Mouse (Mus musculus): ENCODE data around the gene Epha4.

Epha4 gene

DNA sequence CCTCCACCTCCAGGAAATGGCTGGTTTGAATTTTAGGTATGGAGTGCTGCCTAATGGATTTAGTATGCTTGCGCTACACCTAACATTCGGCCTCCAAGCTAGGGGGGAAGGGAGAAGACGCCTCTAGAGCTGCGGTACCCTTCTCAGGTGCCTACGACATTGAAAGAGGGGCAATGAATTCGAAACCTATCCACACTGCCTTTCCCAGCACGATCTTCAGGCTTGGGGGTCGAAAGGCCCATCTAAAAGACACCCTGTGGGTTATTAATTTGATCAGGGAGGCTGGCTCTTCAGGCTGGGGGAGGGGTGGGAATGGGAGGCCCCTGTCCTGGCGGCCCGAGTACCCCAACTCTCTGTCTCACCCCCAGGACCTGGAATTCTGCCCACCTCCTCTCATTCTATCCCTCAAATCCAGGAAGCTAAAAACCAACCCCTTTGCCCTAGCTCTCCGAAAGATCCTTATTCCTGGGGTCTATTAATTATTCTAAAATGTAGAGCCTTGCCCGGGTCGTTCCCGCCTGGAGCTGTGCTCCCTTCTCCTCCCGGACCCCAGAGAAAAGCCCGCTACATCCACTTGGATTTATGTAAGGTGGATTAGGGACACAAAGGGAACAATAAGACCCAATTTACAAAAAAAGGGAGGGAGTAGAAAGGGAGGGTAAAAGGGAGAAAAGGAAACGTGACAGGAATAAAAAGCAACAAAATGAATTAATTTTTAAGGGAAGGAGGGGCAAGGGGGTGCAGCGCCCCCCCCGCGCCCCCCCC, 2.3 kb downstream of the Epha4 start:
- DNase-seq (ENCODE audit: low spot score in 2 of 2), result no peak

DNA sequence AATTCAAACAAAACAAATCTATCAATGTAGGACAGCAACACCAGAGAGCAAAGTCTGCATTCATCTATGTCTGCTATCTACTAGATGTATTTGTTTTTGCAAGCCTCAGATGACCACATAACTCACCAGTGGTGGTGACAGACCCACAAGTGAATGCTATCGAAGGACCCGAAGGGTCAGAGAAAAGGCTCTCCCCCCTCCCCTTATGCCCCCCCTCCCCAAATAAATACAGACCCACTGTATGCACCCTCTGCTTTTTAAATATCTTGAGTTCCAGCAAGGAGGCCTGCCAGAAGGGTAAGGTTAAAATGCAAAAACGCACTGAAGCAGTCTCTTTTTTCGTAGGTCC, 2.9 kb downstream of the Epha4 start:
- DNase-seq (ENCODE audit: low spot score in 2 of 2), result no peak

DNA sequence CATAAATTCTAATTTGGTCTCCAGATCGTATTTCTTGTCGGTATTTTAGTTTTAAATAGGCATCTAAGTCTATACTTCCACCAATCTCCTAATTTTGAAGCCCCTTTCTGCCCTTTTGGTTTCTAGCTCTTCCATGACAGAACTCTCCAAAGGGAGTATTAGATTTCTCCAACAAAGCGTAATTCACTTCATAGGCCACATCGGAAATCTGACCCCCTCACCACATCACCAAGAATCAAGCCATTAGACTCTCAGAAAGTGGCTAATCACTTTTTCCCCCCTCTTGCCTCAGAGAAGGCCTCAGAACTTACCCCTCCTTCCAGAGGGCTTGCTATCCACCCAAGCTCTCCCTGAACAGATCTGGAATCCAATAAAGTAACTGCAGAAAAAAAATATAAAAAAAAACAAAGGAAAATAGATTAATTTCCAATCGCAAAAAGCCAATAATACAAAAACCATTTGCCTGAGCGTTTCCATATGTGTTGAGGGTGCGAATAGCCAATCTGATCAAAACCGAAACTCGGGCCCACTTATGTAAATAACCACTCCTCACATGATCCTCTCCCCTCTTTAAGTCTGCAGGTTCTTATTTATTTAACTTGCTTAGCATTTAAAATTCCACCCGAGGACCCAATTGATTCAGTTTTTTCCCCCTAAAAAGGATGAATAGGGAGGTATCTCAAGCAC, 3.4 kb downstream of the Epha4 start:
- DNase-seq (ENCODE audit: low spot score in 2 of 2), result no peak

DNA sequence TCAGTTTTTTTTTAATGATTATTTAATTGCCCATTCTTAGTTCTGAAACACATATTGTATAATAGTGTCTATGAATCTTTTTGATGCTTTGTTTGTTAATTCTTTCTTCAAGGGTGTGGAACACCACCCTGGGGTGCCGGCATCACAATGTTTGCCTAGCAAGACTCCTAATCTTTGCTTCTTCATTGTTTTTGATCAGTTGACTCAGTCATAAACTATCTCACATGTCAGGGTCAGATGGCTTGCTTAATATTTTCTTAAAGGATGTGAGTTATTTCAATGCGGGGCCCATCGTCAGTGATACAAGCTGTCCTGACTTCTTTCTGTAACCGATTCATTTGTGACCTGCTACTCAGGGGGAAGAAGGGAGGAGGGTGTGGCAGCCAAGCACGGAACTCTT, 4.3 kb downstream of the Epha4 start:
- DNase-seq (ENCODE audit: low spot score in 2 of 2), result no peak

DNA sequence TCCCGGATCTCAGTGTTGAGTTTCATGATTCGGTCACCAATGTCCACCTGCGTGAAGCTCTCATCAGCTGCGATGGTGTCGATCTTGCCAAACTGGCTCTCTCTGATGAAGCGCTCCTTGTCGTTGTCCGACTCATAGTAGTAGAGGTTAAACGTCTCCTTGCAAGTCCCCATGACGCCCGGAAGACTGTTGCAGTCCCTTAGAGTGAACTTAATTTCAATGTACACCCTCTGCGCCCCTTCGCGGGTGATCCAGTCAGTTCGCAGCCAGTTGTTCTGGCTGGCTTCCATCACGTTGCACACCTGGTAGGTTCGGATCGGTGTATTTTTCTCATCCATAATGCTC, 8.1 kb downstream of the Epha4 start:
- DNase-seq (ENCODE audit: low spot score in 2 of 2), result no peak

DNA sequence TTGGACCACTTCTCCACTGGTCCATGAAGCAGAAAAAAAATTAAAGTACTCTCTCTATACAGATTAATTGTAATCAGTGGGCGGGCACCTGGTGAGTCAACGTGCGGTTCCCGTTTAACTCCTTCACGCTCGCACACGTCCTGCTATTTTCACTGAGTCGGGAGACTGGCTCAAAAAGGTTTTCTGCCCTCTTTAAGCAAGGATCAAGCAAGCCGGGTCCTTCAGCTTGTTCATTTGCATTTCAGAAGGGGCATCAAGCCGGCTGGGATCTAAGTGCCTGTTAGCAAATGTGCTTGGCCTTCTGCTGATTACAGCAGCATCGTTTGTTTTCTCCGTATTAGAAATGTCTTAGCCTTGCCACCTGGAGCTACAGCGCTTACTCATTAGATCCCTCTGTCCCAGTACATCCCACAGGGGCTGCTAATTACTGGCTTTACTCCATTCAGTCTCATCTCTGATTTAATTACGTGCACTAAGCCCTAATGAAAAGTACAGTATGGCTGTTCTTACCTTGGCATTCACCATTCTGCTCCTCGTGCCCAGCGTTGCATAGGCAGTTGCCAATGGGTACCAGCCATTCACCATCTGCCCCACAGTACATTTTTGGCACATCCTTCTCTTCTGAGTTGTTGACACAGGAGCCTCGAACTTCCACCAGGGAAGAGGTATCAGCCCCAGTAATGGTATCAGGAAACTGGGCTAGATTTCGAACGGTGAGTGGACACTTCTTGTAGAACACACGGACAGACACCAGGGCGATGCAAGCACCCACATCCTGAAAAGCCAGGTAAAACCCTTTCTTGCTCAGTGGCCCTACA, 8.6 kb downstream of the Epha4 start:
- DNase-seq (ENCODE audit: low spot score in 2 of 2), result no peak

DNA sequence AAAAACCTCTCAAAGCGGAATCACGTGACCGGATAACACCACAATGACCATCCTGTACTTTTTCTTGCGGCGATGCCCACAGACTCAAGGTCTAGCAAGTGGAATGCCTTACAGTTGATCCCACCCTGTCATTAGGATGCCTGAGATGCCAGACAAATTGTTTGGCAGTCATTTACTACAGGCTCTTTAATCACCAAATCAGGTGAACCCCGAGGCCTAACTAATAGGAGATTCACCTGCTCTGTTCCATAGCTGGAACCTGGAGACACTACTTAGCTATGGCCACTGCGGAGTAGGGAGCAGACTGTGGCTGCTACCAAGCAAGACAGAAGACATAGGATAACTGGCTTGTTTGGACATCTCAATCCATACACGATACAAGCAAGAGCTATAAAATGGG, 9.6 kb downstream of the Epha4 start:
- DNase-seq (ENCODE audit: low spot score in 2 of 2), result no peak

DNA sequence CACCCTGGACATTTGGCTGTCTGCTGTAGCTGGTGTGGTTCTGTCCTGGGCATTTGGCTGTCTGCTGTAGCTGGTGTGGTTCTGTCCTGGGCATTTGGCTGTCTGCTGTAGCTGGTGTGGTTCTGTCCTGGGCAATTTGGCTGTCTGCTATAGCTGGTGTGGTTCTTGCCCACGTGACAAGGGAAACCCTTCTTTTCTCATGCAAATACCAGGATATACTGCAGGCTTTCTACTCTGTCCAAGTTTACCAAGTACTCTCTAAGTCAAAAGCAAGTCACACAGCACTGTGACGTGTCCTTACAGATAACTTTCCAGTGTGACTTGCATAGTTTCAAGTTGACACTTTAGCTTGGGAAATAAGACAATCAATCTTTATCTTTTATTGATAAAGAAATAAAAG, 10.1 kb downstream of the Epha4 start:
- DNase-seq (ENCODE audit: low spot score in 2 of 2), result no peak

DNA sequence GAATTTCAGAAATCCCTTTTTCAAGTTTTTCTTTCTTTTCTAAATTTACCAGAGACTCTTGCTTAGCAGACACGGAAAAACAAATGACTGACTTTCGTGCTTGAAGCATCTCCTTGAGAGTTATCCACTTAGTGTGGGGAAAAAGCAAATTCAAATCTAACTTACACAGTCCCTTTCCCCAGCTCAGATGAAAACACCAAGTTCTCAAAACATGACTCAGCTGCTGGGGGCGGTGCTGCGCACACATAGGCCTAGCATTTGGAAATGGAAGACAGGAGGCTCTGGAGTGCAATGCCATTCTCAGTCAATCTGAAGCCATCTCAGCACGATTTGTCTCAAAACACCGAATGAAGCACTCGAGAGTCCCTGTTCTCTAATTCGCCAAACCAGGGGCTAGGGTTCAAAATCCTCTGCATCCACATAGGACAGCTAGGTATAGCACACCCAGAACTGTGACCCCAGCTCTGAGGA, 11.1 kb downstream of the Epha4 start:
- no peak for DNase-seq (ENCODE audit: low spot score in 2 of 2)

DNA sequence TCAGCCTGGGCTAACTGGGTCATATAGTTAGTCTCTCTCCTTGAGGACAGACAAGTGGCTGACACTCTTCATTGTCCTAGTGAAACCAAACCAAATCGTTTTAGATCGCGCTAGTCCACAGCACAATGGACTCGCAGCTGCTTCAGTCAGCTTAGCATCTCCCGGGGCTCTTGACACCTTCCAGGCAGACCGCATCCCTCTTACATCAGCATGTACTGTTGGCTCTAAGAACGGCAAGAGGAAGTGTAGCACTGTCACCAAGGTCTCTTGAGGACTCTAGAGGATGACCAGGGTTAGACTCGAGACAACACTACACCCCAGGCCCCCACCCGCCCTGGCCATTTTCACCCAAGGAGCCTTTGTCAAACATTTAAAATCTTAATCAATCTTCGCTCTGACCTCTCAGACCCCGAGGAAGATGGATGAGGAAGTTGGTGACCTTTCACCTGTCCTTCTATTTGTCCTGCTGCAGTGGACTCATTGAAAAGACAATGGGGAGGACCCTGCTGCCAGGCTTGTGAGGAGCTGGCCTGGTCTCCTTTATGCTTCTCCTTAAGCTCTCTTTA, 12.3 kb downstream of the Epha4 start:
- DNase-seq (ENCODE audit: low spot score in 2 of 2), result no peak

DNA sequence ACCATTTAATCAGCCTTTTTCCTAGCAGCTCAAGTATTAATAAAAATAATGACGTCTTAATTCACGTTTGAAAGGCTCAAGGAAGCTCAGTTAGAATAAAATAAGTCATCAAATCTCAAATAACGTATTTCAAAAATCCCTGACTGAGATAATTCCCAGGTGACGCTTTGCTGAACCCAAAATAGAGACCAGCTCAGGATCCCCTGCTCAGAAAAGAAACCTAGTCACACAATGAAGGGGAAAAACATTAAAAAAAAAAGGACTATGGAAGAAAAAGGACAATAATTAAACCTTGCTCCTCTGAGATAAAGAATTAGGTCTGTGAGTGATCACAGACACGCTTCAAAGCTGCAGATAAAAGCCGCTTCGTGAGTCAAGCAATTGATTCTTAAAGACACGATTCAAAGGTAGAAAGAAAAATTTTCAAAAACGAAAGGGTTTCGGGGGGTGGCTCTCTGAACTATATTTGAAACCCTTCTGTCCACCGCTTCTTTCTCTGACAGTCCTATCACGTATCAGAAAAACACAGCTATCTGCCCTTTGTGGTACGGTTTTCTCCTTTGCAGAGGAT, 13.4 kb downstream of the Epha4 start:
- no peak for DNase-seq (ENCODE audit: low spot score in 2 of 2)

DNA sequence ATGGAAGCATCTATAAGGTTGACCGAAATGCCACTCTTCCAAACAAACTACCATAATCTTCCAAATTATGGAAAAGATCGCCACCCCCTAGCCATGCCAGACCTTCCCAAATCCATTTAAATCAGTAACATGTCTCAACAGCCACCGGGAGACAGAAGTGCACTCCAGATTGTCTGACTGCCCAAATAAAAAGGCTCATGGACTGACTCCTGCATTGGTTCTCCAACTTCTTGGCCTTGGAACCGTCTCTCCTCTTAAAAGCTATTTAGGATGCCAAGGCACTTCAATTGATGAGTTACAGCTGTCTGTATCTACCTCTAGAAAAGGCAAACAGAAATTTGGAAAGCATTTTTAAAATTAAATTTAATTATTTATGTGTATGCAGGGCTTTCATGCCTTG, 17.4 kb downstream of the Epha4 start:
- no peak for DNase-seq (ENCODE audit: low spot score in 2 of 2)

DNA sequence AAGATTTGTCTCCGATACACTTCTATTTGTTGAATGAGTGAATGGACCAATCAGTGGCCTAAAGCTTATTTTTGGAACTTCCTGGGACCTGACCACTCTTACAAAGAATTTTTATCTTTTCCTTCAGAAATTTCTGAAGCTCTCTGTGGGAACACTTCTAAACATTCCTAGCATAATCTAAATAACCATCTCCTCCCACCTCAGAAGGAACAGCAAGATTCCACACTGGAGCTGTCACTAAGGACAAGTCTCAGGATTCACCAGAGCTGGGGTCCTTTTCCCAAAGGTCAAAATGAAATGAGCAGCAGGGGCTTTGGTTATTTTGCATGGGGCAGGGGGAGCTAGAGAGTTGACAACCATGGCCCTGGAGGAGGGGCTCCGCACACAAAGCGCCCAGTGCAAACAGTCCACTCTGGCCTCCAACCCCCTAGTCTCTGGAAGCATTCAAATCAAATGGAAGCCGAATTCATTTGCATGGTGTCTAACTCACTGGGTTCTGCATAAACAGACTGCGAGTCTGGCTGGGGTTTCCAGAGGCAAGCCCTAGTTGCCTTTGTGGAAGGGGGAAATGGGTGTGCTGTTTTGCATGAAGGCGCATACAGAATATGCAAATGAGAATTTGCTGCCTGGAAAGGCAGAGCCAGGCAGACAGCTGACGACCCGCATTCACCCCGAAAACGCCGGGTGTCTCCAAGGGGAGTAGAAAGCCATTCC, 18.3 kb downstream of the Epha4 start:
- DNase-seq (ENCODE audit: low spot score in 2 of 2), result no peak

DNA sequence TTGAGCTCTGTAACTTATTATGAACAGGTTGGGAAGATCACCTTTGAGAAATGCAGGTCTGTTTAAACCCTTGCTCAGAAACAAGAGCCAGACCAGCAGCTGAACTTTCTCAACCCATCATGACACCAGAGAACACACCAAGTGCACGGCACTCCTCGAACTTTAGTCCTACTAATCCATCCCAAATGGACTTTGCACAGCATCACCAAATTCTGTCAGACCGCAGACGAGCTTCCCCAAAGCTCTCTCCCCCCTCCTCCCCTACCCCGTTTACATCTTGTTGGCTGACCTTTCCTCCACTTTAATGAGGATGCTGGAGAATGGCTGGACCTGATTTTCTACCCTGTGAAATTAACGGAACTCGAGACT, 19.1 kb downstream of the Epha4 start:
- no peak for DNase-seq (ENCODE audit: low spot score in 2 of 2)

DNA sequence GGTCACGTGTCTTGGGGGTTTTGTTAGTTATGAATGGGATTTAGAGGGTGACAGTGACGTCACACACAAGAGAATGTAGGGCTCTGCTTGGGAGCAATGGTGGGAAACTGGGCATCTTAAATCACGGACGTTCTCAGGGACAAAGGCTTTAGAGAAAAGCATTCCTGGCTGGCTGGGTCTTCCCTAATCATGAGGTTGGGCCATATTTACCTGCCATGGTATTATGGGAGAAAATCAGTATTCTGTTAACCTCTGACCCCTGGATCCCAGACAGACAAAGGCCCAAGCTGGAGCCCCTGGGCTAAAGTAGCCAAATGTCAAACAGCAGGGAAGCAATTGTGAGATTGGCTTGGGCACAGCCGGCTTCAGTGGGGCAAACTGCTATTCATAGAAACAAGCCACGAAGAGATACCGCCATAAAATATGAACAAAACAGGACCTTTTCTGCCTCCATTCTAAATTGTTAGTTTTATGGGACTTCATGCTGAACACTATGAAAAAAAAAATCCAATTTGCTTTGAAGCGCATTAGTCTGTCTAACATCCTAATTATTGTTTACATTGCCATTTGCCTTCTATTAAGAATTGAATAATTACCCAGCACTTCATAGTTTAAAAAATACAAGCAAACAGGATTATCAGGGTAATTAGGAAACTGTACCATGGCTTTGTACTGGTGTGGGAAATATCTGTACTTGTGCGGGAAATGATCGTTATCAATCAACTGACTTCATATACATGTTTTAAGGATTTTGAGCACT, 19.7 kb downstream of the Epha4 start:
- DNase-seq (ENCODE audit: low spot score in 2 of 2), result no peak

DNA sequence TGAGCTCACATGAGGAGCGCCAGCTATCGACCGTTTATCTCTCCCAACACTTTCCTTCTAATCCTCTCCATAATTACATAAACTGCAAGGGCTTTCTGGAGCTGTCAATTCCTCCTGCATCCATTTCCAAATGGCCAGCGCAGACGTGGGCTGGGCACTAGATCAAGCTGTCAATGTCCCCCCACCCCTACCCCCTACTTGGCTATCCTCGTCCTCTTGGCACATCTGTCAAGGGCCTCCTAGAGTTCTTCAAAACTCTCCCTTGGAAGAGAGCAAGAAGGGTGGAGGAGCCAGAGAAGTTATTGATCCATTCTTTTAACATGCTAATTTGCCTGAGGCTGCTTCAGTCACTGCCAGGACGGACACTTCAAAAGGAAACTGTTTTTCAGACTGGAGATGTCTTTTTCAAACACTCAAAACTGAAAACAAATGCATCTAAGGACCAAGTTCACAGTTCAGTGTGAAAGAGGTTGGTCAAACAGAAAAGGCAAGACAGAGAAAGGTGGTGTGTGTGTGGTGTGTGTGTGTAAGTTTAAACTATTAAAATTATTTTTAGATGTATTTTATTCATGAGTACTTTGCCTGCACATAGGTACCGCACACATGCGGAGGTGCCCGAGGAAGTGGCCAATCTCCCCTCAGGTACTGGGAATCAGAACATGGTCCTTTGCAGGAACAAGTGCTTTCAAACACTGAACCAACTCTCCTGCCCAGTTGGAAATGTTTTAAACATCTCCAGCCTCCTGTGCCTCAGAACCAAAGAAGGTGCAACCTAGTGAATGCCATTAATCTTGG, 20.9 kb downstream of the Epha4 start:
- no peak for DNase-seq (ENCODE audit: low spot score in 2 of 2)

DNA sequence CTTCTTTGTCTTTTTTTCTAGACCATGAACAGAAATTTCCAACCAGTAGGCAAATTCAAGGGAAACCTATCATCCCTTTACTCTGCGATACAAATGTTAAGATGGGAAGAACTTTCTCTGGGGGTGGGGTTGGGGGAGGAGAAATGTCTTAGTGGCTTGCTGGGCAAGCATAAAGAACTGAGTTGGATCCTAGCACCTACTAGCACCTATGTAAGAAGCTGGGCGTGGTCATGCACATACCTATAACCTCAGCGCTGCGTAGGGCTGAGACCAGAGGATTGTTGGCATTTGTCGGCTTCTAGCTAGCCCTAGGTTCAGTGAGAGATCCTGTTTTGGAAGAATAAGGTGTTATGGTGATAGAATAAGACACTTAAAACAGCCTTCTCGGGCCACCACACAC, 24.7 kb downstream of the Epha4 start:
- DNase-seq (ENCODE audit: low spot score in 2 of 2), result no peak

DNA sequence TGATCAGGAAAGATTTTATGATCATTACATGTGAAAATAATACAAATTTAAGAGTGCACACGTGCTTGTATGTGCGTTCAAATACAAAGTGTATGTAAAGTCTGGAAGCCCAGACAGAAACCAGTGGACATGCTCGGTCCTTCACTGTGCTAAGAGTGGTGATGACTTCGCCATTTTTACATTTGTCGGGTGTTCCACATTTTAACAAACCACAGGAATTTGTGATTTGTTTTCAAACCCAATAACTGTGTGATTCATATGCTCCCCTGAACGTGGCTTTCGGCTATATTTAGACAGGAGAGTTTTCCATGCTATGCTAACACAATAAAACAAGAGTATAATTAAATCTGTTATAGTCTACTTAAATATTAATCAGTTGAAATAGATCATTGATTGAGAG, 25.5 kb downstream of the Epha4 start:
- no peak for DNase-seq (ENCODE audit: low spot score in 2 of 2)

DNA sequence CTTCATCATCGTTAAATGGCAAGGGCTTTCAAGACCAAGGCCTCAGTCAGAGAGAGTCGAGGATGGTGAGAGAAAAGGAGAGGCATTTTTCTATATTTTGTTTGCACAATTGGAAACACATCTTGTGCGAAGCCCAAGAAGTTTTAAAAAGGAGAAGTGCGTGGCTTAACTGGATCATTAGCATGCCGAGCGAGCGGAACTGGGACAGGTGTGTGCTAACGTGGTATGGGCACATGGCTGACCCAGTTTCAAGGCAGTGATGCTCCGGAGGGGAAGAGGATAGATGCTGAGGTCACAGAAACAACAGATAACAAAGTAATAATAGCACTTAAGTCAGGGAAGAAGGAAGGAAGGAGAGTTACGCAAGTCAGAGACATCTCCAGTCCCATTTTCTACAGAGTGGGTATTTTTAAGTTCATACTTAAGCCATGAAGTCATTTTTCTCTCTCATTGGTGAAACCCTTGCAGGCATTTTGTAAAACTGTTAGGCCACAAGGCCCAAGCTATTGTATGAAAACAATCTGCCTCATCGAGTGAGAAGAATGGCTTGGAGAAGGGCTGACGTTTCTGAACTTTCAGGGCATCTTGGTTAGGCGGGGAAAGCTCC, 26.9 kb downstream of the Epha4 start:
- DNase-seq (ENCODE audit: low spot score in 2 of 2), result no peak

All from thymus, postnatal 10 days (tissue).